Mouse (Mus musculus) bone marrow macrophage, adult 2 months (primary cell): Measurements from ENCODE around the gene Cnst.

Experiments
- CTCF ChIP-seq: IDR thresholded peaks from 2 replicates; pipeline ENCODE4 v1.5.1; 2012; ENCODE audit warnings: low read depth, mild to moderate bottlenecking, low read length, moderate library complexity
- POLR2A ChIP-seq: IDR thresholded peaks from 2 replicates; pipeline ENCODE4 v1.6.1; 2012; ENCODE audit warnings: mild to moderate bottlenecking, low read depth, low read length, borderline replicate concordance

- no peak for TF ChIP-seq POLR2A
- TF ChIP-seq CTCF = no peak
These were observed 24.3 kb downstream of the Cnst start for GRCm38 (mm10) chr1:179570482-179570881.
